Mouse (Mus musculus) right cerebral cortex, postnatal 4 days (tissue): ENCODE measurements around the gene Zwilch.
A peak's percentile ranks its signal among the peaks of the same experiment; 100 is the strongest.
"Not testable (repeated sequence)": the region's sequence is repeated elsewhere in the genome, so short reads cannot be mapped to it uniquely, and the experiment has no call there.

Source experiments
- DNase-seq: peaks from one replicate; pipeline ENCODE4 v3.0.0-alpha.2; 2022

Gene Zwilch

DNA sequence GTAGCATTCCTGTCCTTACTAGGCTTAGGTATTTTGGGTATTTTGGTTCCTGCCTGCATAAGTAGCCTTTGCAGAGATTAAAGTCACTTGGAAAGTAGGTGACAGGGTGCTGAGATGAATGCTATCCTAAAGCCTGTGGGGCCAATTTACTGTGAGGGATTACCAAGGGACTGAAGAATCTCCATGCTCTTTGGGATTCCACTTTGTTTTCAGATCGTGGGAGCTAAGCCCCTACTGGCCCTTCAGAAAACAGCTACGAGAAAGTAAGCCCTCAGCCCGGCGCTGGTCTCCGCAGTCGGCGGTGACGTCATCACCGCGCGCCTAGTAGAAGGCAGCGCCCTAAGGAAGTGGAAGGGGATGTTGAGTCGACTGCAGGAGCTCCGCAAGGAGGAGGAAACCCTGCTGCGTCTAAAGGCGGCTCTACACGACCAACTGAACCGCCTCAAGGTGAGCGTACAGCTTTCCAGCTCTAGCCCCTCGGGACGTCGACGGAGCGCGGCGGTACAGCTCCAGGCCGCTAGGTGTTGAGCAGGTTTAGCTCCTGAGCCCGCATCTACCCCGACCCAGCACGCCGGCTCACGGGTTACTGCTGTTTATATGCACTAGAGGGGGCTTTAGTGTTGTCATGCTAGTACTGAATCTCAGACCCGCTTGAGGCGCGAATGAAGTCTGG is 6.2 kb upstream of the Zwilch start, which contains the start of gene Snapc5:
Gene Snapc5 (plus strand): TSS at position 301 of the 673 bp plus-strand sequence.
- peak; percentile 91 for DNase-seq

GRCm38 (mm10) chr9:64178610-64178973 is 5.7 kb upstream of the Zwilch start:
- DNase-seq, result no peak

- no peak for DNase-seq
These were observed 2.5 kb upstream of the Zwilch start for GRCm38 (mm10) chr9:64175378-64175777.

- DNase-seq, result no peak
These were observed 1.9 kb upstream of the Zwilch start for GRCm38 (mm10) chr9:64174766-64175165.

DNA sequence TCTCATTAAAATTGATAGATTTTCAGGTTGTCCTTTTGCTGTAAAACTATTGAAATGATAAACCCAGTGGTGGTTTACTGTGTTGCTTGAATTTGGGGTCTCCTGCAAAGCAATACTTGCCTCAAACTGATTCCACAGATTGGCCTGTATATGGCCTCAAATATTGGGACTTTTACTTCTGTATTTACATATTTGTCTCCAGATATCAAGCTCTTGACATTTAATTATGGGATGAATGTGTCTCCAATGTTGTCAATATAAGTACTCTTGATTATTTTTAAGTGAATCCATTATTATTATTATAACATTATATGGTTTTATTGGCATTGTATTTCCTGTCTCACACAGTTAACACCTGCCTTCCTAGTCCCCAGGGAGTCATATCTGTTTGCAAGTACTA is 1.4 kb upstream of the Zwilch start:
- no peak for DNase-seq

DNA sequence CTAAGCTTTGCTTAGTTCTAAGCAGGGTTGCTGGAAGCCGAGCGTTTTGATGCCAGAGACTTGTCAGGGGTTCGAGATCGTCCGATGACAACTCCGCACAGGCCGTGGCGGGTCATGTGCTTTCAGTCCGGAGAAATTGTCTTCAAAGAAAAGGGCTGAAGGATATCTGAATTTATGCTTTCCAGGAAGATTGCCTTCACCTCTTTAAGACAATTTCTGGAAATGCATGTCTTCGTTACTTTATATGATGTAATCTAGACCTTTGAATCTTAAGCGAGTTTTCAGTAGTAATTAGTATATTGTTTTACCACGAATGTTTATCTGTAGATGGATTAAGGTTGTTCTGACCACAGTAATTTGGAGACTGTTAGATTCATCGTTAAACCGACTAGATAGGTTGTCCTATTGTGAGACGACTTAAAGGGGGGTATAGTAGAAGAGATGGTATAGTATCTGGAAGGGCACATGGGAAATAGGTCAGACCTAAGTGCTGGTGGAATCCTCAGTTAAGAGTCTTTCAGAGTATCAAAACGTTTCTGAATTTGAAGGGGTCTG is 839 bp upstream of the Zwilch start:
- no peak for DNase-seq

DNA sequence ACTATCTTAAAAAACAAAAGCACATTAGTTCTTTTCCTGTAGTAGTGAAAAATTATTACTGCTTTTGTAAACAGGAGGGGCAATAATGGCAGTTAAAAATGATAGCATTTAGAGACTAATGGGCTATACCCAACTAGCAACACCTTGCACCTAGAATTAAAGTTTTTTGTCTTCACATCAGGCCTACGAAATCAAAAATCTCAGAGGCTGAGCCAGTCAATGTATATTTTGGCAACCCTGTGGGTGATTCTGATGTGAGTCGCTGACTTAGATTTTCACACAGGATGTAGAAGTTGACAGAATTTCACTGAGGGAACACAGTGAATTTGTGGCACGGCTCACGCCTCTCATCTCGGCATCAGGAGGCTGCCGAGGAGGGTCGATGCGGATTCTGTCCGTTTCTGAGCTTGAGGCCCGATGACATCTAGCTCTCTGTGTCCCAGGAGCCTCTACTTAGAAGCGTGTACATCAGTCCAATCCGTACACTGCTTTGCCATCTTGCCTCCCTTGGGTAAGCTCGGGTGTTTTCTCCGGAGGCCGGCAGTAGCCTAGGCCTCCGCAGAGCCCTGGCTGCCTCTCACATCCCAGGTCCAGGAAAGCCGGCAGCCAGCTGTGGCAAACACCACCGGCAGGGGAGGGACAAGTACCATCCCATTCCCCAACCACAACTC is 624 bp downstream of the Zwilch start:
- no peak for DNase-seq

DNA sequence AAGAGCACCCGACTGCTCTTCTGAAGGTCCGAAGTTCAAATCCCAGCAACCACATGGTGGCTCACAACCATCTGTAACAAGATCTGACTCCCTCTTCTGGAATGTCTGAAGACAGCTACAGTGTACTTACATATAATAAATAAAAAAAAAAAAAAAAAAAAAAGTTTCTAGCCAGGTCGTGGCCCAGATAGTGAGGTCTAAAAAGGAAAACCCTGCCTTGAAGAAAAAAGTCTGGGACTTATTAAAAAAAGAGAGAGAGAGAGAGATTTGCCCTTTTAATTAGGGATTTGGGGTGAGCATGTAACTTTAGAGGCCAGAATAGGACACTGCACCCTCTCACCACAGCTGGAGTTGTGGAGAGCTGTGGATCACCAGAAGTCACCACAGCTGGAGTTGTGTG is 2.9 kb downstream of the Zwilch start:
- DNase-seq, result not testable (repeated sequence)

DNA sequence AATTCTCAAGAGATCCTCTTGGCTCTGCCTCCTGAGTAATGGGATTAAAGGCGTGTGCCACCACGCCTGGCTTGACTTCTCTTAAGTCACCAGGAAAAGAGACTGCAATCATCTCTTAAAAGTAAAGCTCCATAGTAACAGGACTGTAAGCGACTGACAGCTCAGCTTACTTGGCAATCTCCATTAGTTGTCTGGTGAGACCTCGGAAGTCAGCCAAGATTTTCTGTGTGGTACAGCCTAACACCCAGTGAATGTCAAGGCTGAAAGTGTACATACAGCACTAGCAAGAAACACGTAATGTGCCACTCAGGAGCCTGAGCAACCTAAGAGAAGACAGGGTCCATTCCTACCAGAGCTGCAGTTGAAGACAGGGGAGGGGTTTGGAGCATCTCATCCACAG is 12.4 kb downstream of the Zwilch start:
- DNase-seq, result no peak

DNA sequence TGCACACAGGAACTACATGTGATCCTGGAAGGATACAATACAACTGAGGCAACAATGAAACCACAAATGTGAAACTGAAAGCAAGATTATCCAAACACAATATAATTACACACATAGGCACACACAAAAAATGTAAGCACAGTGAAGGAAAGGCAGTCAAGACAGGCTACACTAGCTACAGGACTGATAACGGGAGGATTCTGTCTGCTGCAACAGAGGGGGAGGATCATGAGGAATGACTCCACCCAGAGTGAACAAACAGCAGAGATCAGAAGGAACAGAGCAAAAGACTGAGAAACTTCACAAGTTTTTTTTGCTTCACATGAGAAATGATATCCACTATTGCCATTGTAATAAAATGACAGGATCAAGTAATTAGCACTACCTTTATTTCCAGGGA is 16.3 kb downstream of the Zwilch start:
- no peak for DNase-seq

DNA sequence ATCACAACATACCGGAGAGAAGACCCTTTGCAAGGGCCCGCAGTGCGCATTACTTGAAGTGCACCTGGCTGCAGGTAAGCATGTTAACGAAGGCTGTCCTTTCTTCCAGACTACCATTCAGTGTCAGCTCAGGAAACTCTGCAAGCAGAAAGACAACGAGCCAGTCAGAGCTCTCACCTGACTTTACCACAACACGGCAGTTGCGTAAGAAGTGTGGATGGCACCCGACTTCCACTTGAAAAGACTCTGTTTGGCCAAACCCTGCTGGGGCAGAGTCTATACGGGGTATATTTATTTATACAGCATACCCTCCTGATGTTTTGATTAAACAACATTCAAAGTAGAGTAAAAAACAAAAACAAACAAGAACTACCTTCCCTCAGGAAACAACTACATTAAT is 33.0 kb downstream of the Zwilch start:
- DNase-seq, result no peak

DNA sequence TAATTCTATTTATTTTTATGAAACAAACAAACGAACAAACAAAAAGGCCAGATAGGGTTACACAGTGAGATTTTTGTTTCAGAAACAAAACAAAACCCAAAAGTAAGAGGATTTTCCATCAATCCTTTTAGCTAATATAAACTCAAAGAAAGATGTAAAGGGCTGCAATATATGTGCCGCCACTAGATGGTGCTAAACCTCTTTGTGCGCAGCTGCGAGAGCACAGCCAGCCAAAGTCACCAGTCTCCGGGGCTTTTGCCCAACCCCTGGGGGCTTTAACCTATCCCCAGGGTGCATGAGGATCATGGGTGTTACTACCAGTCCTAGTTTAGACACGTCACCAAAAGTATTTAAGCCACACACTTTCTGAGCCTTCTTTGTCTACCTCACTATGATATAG is 34.0 kb downstream of the Zwilch start:
- peak; percentile 68 for DNase-seq

DNA sequence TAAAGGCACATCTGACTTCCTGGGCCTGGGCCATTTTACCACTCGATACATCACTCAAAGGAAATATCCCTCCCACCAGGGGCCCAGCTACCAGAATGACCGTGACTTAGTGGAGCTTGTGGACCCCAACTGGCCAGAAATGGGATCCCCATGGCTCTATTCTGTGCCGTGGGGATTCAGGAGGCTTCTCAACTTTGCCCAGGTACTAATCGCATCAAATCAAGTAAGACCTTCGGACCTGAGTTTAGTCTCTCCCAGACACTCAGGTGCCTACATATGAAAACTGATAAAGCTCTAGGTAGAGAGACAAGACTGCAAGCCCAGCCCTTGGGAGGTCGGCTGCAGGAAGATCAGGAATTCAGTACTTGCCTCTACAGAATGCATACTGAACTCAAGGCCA is 41.3 kb downstream of the Zwilch start:
- DNase-seq, result no peak

DNA sequence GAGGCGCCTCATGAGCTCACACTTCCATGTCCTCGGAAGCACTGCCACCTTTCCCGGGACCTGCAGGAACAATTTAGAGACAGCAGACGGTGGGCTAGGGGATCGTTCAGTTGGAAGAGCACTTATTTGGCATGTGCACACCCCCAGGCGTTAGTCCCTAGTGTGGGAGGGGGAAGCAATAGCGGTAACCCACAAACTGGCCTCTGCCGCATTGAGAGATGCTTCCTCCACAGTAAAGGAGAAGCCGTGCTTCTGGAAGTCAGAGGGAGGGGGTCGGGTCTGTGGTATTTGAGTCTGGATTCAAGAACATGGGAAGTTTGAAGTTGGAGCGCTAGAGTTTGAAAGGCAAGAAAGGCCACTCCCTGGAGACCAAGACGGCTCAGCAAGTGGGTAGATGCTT is 46.8 kb downstream of the Zwilch start:
- no peak for DNase-seq

GRCm38 (mm10) chr9:64125307-64125706 is 47.6 kb downstream of the Zwilch start:
- no peak for DNase-seq

GRCm38 (mm10) chr9:64124846-64125245 is 48.1 kb downstream of the Zwilch start:
- not testable (repeated sequence) for DNase-seq

DNA sequence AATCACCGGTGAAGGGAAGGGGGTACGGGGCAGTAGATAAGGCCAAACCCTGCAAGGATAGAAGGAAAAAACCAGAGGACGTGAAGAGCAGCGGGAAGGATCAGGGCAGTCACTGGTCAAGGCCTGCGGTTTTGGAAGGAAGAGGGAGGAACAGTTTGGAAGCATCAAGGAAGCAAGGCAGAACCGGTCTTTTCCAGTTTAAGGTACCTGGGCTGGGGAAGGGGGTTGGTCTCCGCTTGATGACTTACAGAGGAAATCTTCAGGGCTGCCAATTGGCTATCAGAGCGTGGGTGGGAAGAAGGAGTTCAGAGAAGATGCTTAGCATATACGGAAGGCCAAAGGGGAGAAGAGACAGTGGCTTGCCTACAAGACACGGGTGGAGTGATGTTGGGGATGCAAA is 50.3 kb downstream of the Zwilch start:
- DNase-seq, result no peak

DNA sequence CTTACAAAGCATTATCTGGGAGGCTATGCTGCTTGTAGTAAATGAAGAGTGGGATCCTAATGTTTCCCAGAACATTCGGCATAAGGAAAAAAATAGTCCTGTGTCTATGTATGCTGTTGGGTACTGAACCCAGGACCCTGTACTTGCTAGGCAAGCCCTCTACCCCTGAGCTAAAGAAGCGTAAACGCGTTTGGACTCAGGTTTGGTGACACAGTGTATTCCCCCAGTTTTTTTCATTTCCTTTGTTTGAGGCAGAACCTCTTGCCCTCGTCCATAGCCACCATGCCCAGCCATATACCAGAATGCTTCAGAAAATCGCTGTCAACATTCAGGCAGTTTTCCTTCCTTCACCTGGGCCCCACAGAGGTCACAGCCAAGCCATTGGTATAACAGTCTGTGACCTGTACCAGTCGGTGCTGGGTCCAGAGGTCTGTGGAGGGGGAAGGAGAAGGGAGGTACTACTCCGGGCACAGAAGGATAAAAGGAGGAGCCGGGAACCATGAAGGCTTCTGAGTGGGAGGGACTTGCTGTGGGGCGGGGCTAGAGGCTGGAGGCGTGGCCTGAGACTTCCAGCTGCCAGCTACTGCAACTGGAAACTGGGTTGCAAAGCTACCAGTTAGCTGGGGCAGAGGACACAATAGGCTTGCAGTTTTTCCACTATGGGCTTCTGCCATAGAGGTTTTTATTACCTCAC is 52.2 kb downstream of the Zwilch start:
- no peak for DNase-seq

DNA sequence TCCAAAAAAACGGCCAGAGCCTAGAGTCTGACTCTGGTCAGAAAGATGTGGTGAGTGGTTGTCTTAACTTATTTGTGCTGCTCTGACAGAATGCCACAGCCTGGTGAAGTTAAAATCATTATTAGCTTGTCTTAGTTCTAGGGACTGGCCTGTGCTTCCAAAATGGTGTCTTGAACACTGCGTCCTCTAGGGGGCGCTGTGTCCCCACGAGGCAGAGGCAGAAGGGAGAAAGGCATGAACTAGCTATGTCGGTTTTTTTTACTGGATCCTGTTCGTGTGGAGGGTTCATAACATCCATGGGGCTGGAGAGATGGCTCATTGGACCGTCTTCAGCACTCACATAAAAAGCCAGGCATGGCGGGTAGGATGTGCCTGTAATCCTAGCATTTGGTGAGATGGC is 53.0 kb downstream of the Zwilch start:
- DNase-seq, result peak; percentile 38

- no peak for DNase-seq
These were observed 56.0 kb downstream of the Zwilch start, which contains the start of gene Lctl for GRCm38 (mm10) chr9:64116876-64117275. TSS of gene Lctl (plus strand) at chr9:64117147.

- no peak for DNase-seq
These were observed 57.1 kb downstream of the Zwilch start for GRCm38 (mm10) chr9:64115756-64116155.

GRCm38 (mm10) chr9:64114646-64115045 is 58.3 kb downstream of the Zwilch start:
- DNase-seq, result no peak

GRCm38 (mm10) chr9:64110502-64110901 is 62.4 kb downstream of the Zwilch start:
- no peak for DNase-seq

DNA sequence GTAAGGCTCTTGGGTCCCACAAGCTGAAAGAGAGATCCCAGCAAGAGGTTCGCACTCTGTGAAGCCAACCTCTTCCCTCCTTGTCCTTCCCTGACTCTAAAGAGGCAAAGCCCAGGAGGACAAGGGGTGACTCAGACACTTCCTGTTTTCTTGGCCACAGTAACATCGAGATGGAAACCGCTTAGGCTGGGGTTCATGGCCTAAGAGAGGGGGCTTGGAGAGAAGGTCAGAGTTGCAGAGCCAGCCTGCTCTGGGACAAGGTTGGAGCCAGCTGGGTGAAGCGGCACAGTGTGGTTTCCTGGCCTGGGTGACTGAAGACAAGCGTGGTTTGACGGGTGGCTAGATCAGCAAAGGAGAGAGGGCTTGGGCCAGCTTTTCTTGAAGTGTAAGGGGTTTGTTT is 67.6 kb downstream of the Zwilch start:
- DNase-seq, result no peak
